Mouse (Mus musculus) frontal cortex, adult 2 months (tissue): ENCODE results near the gene Ccnyl1. TPM values are rescaled to one million over a fixed set of nuclear protein-coding genes. Genes with fewer than 3 reads are reported as not detected.

Experiments used
- DNase-seq, 2 experiments: peaks; one replicate each; pipeline ENCODE4 v3.0.0; 2022; ENCODE audit warnings: low spot score in 1 of 2; ENCODE audit errors: extremely low spot score in 1 of 2
- polyA plus RNA-seq: library from polyadenylated mRNA; depleted of rRNA; stranded (reverse); fragments of >200 nt; gene quantifications from 2 replicates; pipeline ENCODE4 v1.2.3, GENCODE M21; 2012; rRNA removed

Ccnyl1 gene
- polyA plus RNA-seq, 1 experiment, result 28.3 TPM

- DNase-seq, result no peak
Observed at GRCm38 (mm10) chr1:64736681-64737501, 46.6 kb downstream of the Ccnyl1 start.

GRCm38 (mm10) chr1:64737502-64738179 is 47.4 kb downstream of the Ccnyl1 start, which contains the start of gene Fzd5:
Gene Fzd5, minus strand, starts transcription at chr1:64737751.
- DNase-seq, result peak in 1 of 2 experiments; percentile 69

DNA sequence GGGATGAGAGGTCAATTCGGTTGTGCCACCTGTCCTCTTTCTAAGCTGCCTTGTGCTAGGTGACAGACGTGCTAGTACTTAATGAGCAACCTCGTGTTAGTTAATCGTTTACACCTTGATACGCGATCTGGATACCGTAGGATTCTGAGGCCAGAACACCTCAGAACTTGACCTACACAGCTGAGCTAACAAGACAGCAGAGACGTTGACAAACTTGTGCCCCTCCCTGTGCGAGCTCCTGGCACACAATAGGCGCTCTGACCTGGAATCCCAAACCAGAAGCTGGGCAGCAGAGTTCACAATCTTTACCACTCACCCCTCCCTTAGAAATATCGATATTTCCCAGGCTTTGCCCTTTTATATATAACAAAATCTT is 47.9 kb downstream of the Ccnyl1 start:
- DNase-seq, result no peak

GRCm38 (mm10) chr1:64738661-64739082 is 48.4 kb downstream of the Ccnyl1 start:
- no peak for DNase-seq

DNA sequence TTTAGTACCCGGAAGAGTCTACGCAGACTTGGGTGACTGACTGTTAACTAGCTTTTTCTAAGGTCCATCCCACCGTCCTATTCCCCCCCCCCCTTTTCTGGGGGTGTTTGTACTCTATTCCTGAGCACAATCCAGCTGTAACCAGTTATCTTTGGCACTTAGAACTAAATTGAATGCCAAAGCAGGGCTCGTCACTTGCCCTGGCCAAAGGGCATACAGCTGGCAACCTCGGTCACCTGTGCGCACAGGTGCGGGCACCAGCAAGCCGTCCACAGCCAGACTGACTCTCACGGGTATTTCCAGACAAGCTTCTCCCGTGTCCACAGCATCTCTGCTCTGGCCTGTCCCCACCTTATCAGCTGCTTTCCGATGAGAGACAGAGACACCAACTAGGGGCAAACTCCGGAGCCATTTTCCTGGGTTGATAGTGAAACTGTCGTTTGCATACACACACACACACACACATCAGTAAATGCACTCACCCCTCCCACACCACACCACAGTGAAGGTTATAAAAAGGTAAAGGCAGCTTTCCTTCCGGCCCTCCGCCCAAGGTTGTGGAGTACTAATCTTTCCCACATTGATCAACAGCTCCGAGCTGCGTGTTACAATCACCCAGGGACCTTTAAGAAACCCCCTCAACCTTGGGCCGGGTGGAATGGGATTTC is 52.6 kb downstream of the Ccnyl1 start:
- no peak for DNase-seq

GRCm38 (mm10) chr1:64744616-64745015 is 54.4 kb downstream of the Ccnyl1 start:
- DNase-seq, result no peak

- DNase-seq, result no peak
Observed at GRCm38 (mm10) chr1:64753109-64753508, 62.9 kb downstream of the Ccnyl1 start.

DNA sequence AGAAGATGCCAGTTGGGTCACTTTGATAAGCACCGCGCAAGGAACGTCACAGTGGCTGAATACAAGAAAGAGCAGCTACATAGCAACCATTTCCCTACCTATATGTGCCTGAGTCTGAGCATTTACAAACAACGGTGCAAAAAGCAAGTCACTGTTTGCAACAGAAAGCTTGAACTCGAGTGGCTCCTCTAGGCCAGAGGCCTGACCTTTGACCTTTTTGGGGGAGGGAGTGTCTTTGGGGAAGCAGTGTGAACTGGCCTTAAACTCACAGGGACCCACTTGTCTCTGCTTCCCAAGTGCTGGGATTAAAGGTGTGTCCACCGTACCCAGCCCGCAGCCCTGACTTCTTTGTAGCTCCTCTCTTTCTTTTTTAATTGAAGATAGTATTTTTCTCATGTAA is 63.4 kb downstream of the Ccnyl1 start:
- no peak for DNase-seq

GRCm38 (mm10) chr1:64754658-64755057 is 64.4 kb downstream of the Ccnyl1 start:
- no peak for DNase-seq

- DNase-seq, result no peak
Observed at GRCm38 (mm10) chr1:64755971-64756639, 65.8 kb downstream of the Ccnyl1 start.

- DNase-seq, result no peak
Observed at GRCm38 (mm10) chr1:64756640-64757030, 66.4 kb downstream of the Ccnyl1 start.

GRCm38 (mm10) chr1:64757254-64757653 is 67.0 kb downstream of the Ccnyl1 start:
- no peak for DNase-seq

GRCm38 (mm10) chr1:64757766-64758165 is 67.5 kb downstream of the Ccnyl1 start:
- no peak for DNase-seq

- DNase-seq, result no peak
Observed at GRCm38 (mm10) chr1:64761646-64762045, 71.4 kb downstream of the Ccnyl1 start.

GRCm38 (mm10) chr1:64770169-64770568 is 79.9 kb downstream of the Ccnyl1 start:
- no peak for DNase-seq

GRCm38 (mm10) chr1:64773305-64773704 is 83.0 kb downstream of the Ccnyl1 start:
- no peak for DNase-seq

Other genes starting within 250 kb of the Ccnyl1 start
- 17.4 and 17.5 TPM in 2 replicates for gene Creb1, start 157.8 kb upstream of the Ccnyl1 start, polyA plus RNA-seq
- gene Mettl21a, start 73.2 kb upstream of the Ccnyl1 start, polyA plus RNA-seq, result 11.3 and 12.8 TPM in 2 replicates
- gene Fzd5, start 47.3 kb downstream of the Ccnyl1 start, polyA plus RNA-seq, result 0.97 and 1.3 TPM in 2 replicates